Mouse (Mus musculus) A20 (cell line): ENCODE data around the gene Abca4.
"Not testable (repeated sequence)": the region's sequence is repeated elsewhere in the genome, so short reads cannot be mapped to it uniquely, and the experiment has no call there.

Experiments used
- DNase-seq: peaks from one replicate; pipeline ENCODE4 v3.0.0-alpha.2; 2011; ENCODE audit warnings: low read depth, low spot score

Gene Abca4

GRCm38 (mm10) chr3:122210846-122211245, 166.6 kb downstream of the Abca4 start:
- no peak for DNase-seq

GRCm38 (mm10) chr3:122211446-122212125, 167.3 kb downstream of the Abca4 start:
- DNase-seq = no peak

DNA sequence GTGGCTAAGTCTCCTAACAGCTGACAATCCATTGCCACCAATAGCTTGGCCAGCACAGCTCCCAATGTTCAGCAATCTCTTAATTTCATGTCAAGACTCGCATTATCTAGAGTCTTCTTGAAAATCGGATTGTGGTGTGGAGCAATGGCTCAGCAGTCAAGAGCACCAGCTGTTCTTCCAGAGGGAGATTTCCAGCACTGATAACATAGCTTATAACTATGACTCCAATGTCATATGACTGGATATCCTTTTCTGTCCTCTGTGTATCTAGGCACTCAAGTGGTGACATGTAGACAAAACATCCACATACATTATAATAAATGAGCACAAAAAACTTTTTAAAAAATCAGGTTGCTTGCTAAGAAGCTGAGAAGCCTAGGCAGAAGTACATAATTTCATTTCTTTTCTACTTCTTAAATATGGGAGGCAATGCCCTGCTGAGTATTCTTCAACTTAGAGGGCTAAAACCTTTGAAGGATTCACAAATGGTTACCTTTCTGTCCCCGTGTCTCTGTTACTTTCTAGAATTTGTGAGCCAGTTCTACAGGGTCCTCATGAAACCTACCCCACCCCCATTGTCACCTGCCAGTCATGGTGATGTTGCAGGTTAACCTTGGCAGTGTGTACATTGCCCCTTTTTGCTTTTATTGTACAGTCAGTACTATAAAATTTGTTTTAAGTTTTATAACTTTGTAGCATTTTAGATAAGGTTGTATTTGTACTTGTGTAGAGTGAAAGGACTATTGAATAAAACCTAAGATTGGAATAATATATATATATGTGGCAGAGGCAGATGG, 177.2 kb downstream of the Abca4 start:
- DNase-seq = no peak

DNA sequence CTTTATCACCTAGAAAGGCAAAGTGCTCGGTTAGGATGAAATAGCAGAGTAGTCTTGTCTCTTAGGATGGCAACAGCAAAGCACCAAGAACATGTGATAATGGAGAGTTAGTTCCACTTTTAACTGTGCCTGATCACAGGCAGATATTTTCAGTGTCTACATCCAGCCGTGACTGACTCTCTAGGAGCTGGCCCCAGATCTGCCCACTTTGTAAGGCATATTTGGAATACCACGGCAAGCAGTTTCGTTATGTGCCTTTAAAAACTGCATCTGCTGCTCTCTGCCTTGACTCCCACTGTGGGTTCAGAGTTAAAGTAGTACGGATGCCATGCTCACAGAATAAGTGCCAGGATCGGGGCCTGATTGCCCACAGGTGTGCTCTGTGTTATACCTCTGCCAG, 182.7 kb downstream of the Abca4 start:
- DNase-seq = not testable (repeated sequence)
